Mouse (Mus musculus): ENCODE measurements around the gene Gng13.

GRCm38 (mm10) chr17:25757691-25758090 is 40.7 kb downstream of the Gng13 start:
- no peak for TF ChIP-seq POLR2A (IDR thresholded peaks at IDR 0.05; ENCODE audit: borderline replicate concordance, extremely low read depth, insufficient read depth, insufficient read length, poor library complexity, severe bottlenecking)
- no peak for TF ChIP-seq CTCF (IDR thresholded peaks at IDR 0.05; ENCODE audit: borderline replicate concordance, extremely low read depth, insufficient read depth, insufficient read length)

Measured in brain, embryonic 14.5 days (tissue).